Mouse (Mus musculus) cerebellum, adult 2 months (tissue): ENCODE data around the gene Plekhf1.

Source experiments
- CTCF ChIP-seq: fragments of 200-500 bp; IDR thresholded peaks from 2 replicates; pipeline ENCODE4 v1.5.1; 2011; ENCODE audit warnings: low read depth, mild to moderate bottlenecking, control low read depth, low read length, moderate library complexity, borderline replicate concordance; ENCODE audit not compliant: insufficient read depth
- POLR2A ChIP-seq: fragments of 200-500 bp; IDR thresholded peaks from 2 replicates; pipeline ENCODE4 v1.6.1; 2011; ENCODE audit warnings: low read length, control low read depth, borderline replicate concordance; ENCODE audit not compliant: insufficient read depth

GRCm38 (mm10) chr7:38179896-38180295 is 47.9 kb downstream of the Plekhf1 start:
- TF ChIP-seq CTCF, result no peak
- no peak for TF ChIP-seq POLR2A
